Mouse (Mus musculus): ENCODE measurements around the gene Gm29866. TPM values are rescaled to one million over a fixed set of nuclear protein-coding genes. Genes with fewer than 3 reads are reported as not detected.
"Not testable (repeated sequence)": the region's sequence is repeated elsewhere in the genome, so short reads cannot be mapped to it uniquely, and the experiment has no call there.

The Gm29866 gene
- polyA plus RNA-seq (2015; fragmentation: Nextera tagmentation; extraction: Ambion mirVana) = not detected in 2 replicates

- H3K27me3 ChIP-seq (ENCODE audit: control insufficient read depth, insufficient read depth, low read length); H3K4me2 ChIP-seq (ENCODE audit: low read depth, low read length); H3K27ac ChIP-seq (ENCODE audit: low read length); H3K4me1 ChIP-seq (ENCODE audit: control insufficient read depth, insufficient read depth, low read length); H3K9ac ChIP-seq (ENCODE audit: low read length); ATAC-seq (replicated peaks; ENCODE audit: extremely low read depth, insufficient read depth, low FRiP score); H3K36me3 ChIP-seq (ENCODE audit: control insufficient read depth, insufficient read depth); H3K9me3 ChIP-seq (replicated peaks; ENCODE audit: control insufficient read depth, low read length); H3K4me3 ChIP-seq (ENCODE audit: low read length): not testable (repeated sequence)
- no CpG with 5 or more reads among the region's 6 CpGs for WGBS
Observed at GRCm38 (mm10) chrY:20993557-20993956, at the start of gene Gm29866. Gm29866 (minus strand) TSS chrY:20993657.

Other genes with a start within 250 kb of the Gm29866 start
- not detected in 2 replicates for gene Gm20909, start 170.9 kb upstream of the Gm29866 start, polyA plus RNA-seq (2015; fragmentation: Nextera tagmentation; extraction: Ambion mirVana)
- gene Gm20865, start 247.9 kb upstream of the Gm29866 start, polyA plus RNA-seq (2015; fragmentation: Nextera tagmentation; extraction: Ambion mirVana) = not detected in 2 replicates

All from heart, embryonic 16.5 days (tissue).